Mouse (Mus musculus) C2C12 (cell line): ENCODE data around the gene Msi2. TPM values are rescaled to one million over a fixed set of nuclear protein-coding genes. Genes with fewer than 3 reads are reported as not detected.

Source experiments
- H3K27me3 ChIP-seq: one replicate; pipeline ENCODE4 v1.6.1; 2011; ENCODE audit not compliant: control insufficient read depth, insufficient read depth, insufficient read length
- H3K36me3 ChIP-seq: one replicate; pipeline ENCODE4 v1.6.1; 2011; ENCODE audit not compliant: control insufficient read depth, insufficient read depth
- H3K4me3 ChIP-seq: one replicate; pipeline ENCODE4 v1.5.1; 2011; ENCODE audit warnings: mild to moderate bottlenecking, control low read depth; ENCODE audit not compliant: poor library complexity, insufficient read depth, severe bottlenecking
- H3K79me2 ChIP-seq: one replicate; pipeline ENCODE4 v1.6.1; 2011; ENCODE audit not compliant: control insufficient read depth, insufficient read depth
- H3K79me3 ChIP-seq: one replicate; pipeline ENCODE4 v1.6.1; 2011; ENCODE audit warnings: low read depth, control low read depth
- H3ac ChIP-seq: one replicate; pipeline ENCODE3; 2011; ENCODE audit warnings: low read depth; ENCODE audit not compliant: control insufficient read depth, insufficient read length
- CEBPB ChIP-seq: IDR thresholded peaks from one replicate; pipeline ENCODE4 v1.6.1; 2011; ENCODE audit warnings: low read depth, mild to moderate bottlenecking, control low read depth, moderate library complexity
- CTCF ChIP-seq: IDR thresholded peaks from one replicate; pipeline ENCODE4 v1.5.1; 2011; ENCODE audit not compliant: control insufficient read depth, insufficient read depth, insufficient read length
- FOSL1 ChIP-seq: IDR thresholded peaks from one replicate; pipeline ENCODE4 v1.8.0; 2011; ENCODE audit warnings: mild to moderate bottlenecking, low read length; ENCODE audit not compliant: poor library complexity, insufficient read depth, severe bottlenecking
- MAX ChIP-seq: IDR thresholded peaks from one replicate; pipeline ENCODE4 v1.6.1; 2011; ENCODE audit warnings: mild to moderate bottlenecking, control low read depth
- MYOD1 ChIP-seq: IDR thresholded peaks from one replicate; pipeline ENCODE4 v1.6.1; 2011; ENCODE audit warnings: low read depth; ENCODE audit not compliant: control insufficient read depth, insufficient read length
- MYOG ChIP-seq: IDR thresholded peaks from one replicate; pipeline ENCODE4 v1.6.1; 2011; ENCODE audit not compliant: control insufficient read depth, insufficient read length; ENCODE audit errors: extremely low read depth
- USF1 ChIP-seq: IDR thresholded peaks from one replicate; pipeline ENCODE4 v1.6.1; 2011; ENCODE audit warnings: low read depth, mild to moderate bottlenecking, control low read depth, moderate library complexity
- polyA plus RNA-seq: library from polyadenylated mRNA; unstranded; fragments of >200 nt; fragmentation: generic; extraction: Trizol; gene quantifications from one replicate; pipeline ENCODE4 v1.2.1, GENCODE M21; 2012; ENCODE audit warnings: missing spikeins

The Msi2 gene
- polyA plus RNA-seq, 1 experiment = 8.4 TPM

- no peaks in the 10 kb centered on the region for H3K27me3 ChIP-seq
- H3K4me3 ChIP-seq = no peak overlapping the region
- no peak for TF ChIP-seq CEBPB
- no peak for TF ChIP-seq MYOD1
- no peak for TF ChIP-seq FOSL1
- TF ChIP-seq MYOG = no peak
- TF ChIP-seq USF1 = no peak
- no peak for TF ChIP-seq CTCF
- TF ChIP-seq MAX = no peak
- no peaks in the 10 kb centered on the region for H3K79me2 ChIP-seq
- no peak overlapping the region for H3ac ChIP-seq
- no peaks in the 10 kb centered on the region for H3K36me3 ChIP-seq
- no peaks in the 10 kb centered on the region for H3K79me3 ChIP-seq
These were observed 99.5 kb downstream of the Msi2 start for GRCm38 (mm10) chr11:88618732-88619309.

- H3K36me3 ChIP-seq = no peaks in the 10 kb centered on the region
These were observed 100.3 kb downstream of the Msi2 start for GRCm38 (mm10) chr11:88618005-88618501.

GRCm38 (mm10) chr11:88617380-88617779 lies 100.9 kb downstream of the Msi2 start:
- H3K4me3 ChIP-seq = no peak overlapping the region
- H3K79me2 ChIP-seq = no peaks in the 10 kb centered on the region
- H3ac ChIP-seq = no peak overlapping the region
- H3K27me3 ChIP-seq = no peaks in the 10 kb centered on the region
- no peaks in the 10 kb centered on the region for H3K79me3 ChIP-seq
- TF ChIP-seq MAX (no peak), USF1 (no peak), MYOG (no peak), MYOD1 (no peak), CEBPB (no peak), CTCF (no peak), FOSL1 (no peak)
- H3K36me3 ChIP-seq = no peaks in the 10 kb centered on the region

More at GRCm38 (mm10) chr11:88618005-88618501, 100.3 kb downstream of the Msi2 start:
- Histone ChIP-seq H3ac (no peak overlapping the region), H3K4me3 (no peak overlapping the region), H3K79me3 (no peaks in the 10 kb centered on the region), H3K79me2 (no peaks in the 10 kb centered on the region), H3K27me3 (no peaks in the 10 kb centered on the region)
- TF ChIP-seq MYOD1 (no peak), CEBPB (no peak), MYOG (no peak), USF1 (no peak), MAX (no peak), FOSL1 (no peak), CTCF (no peak)

DNA sequence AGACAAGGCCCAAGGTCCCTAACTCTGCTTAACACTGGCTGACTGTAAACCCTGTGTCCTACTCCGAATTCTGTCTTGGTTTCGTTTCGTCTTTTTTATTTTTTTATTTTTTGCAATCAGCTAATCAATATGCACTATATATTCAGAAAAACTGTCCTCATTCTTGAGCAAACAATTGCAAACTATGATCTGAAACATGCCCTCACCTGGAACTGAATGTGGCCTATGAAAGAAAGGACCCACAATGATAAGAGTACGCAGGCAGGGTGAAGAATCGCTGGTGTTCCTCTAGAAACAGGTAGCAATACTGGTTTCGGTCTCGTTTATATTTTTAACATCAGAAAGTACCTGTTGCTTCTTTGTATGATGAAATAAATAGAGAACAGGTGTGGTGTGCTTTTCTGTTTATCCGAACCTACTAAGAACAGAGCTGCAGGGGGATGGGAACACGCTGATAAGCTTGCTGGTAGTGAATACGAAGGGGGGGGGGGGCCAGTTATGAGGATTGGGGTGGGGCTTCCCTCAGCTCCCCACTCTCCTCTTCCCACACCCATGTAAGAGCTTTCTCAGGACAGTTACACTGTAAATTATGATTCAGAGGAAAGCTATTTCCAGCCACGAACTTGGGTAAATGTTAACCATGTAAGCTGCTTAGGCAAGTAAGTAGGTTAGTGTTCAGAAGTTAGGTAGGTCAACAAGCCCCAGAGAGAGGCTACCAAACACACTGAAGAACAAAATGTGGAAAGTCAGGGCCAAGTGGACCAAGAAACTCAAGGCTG lies 103.6 kb downstream of the Msi2 start:
- H3K79me2 ChIP-seq = no peaks in the 10 kb centered on the region

GRCm38 (mm10) chr11:88613771-88614526 lies 104.4 kb downstream of the Msi2 start:
- Histone ChIP-seq H3K79me2 (no peaks in the 10 kb centered on the region), H3K79me3 (no peaks in the 10 kb centered on the region), H3K36me3 (no peaks in the 10 kb centered on the region), H3K27me3 (no peaks in the 10 kb centered on the region), H3K4me3 (no peak overlapping the region), H3ac (no peak overlapping the region)
- TF ChIP-seq CTCF (no peak), FOSL1 (no peak), USF1 (no peak), MYOD1 (no peak)

More for the DNA sequence above, 103.6 kb downstream of the Msi2 start:
- Histone ChIP-seq H3K79me3 (no peaks in the 10 kb centered on the region), H3ac (no peak overlapping the region), H3K27me3 (no peaks in the 10 kb centered on the region), H3K36me3 (no peaks in the 10 kb centered on the region), H3K4me3 (no peak overlapping the region)
- TF ChIP-seq MYOD1 (no peak), CTCF (no peak), USF1 (no peak), MAX (no peak), CEBPB (no peak), FOSL1 (no peak), MYOG (no peak)
